Mouse (Mus musculus) regulatory T cell (primary cell): ENCODE measurements around the gene A2m.

Experiments
- in situ Hi-C: fragments of 300-600 bp; cut with MboI, MseI; formaldehyde crosslinking; loops from one replicate; pipeline ENCODE4 v1.15.1; 2025; ENCODE audit warnings: high pct_unique_total_duplicates

A2m gene

GRCm38 (mm10) chr6:121635076-121635475 lies at the start of gene A2m:
Gene A2m (plus strand): TSS chr6:121635376.
- in situ Hi-C loops = no loop called here

GRCm38 (mm10) chr6:121590131-121590530 lies 45.0 kb upstream of the A2m start:
- in situ Hi-C loops = no loop called here

- in situ Hi-C loops = no loop called here
These were observed 34.2 kb upstream of the A2m start for GRCm38 (mm10) chr6:121600927-121601326.

GRCm38 (mm10) chr6:121607861-121608260 lies 27.3 kb upstream of the A2m start:
- in situ Hi-C loops = no loop called here

- in situ Hi-C loops = no loop called here
These were observed 23.4 kb upstream of the A2m start for GRCm38 (mm10) chr6:121611796-121612195.

- in situ Hi-C loops = no loop called here
These were observed 17.7 kb upstream of the A2m start for GRCm38 (mm10) chr6:121617476-121617875.

GRCm38 (mm10) chr6:121622525-121622924 lies 12.7 kb upstream of the A2m start:
- in situ Hi-C loops = no loop called here

GRCm38 (mm10) chr6:121634520-121634919 lies 656 bp upstream of the A2m start:
- in situ Hi-C loops = no loop called here

GRCm38 (mm10) chr6:121635878-121636371 lies 749 bp downstream of the A2m start:
- in situ Hi-C loops = no loop called here

GRCm38 (mm10) chr6:121648499-121648898 lies 13.3 kb downstream of the A2m start:
- in situ Hi-C loops = no loop called here
